Mouse (Mus musculus) forebrain, embryonic 11.5 days (tissue): ENCODE data around the gene Hoxd12. TPM values are rescaled to one million over a fixed set of nuclear protein-coding genes. Genes with fewer than 3 reads are reported as not detected.

Experiments used
- ATAC-seq: fragments of 200-750 bp; cut with Nextera tagmentation; replicated peaks from 2 replicates; pipeline ENCODE4 v1.8.0; 2017; ENCODE audit warnings: moderate TSS enrichment; ENCODE audit not compliant: low FRiP score
- DNase-seq: peaks from one replicate; pipeline ENCODE4 v3.0.0-alpha.2; 2017; ENCODE audit warnings: low spot score
- H3K27ac ChIP-seq: fragments of 300-500 bp; sonication (generic); 2 replicates; pipeline ENCODE4 v1.5.1; 2014; ENCODE audit warnings: low read depth, low read length
- H3K27me3 ChIP-seq: fragments of 300-500 bp; sonication (generic); 2 replicates; pipeline ENCODE4 v1.6.1; 2014; ENCODE audit warnings: mild to moderate bottlenecking, low read length, mixed read lengths; ENCODE audit not compliant: control insufficient read depth, insufficient read depth
- H3K36me3 ChIP-seq: fragments of 300-500 bp; sonication (generic); 2 replicates; pipeline ENCODE4 v1.6.1; 2014; ENCODE audit warnings: mild to moderate bottlenecking, low read length, moderate library complexity, mixed read lengths; ENCODE audit not compliant: control insufficient read depth, insufficient read depth
- H3K4me1 ChIP-seq: fragments of 300-500 bp; sonication (generic); replicated peaks from 2 replicates; pipeline ENCODE4 v1.6.1; 2014; ENCODE audit warnings: low read length, mixed read lengths; ENCODE audit not compliant: control insufficient read depth, insufficient read depth
- H3K4me2 ChIP-seq: fragments of 300-500 bp; sonication (generic); 2 replicates; pipeline ENCODE4 v1.6.1; 2014; ENCODE audit warnings: low read depth, mild to moderate bottlenecking, low read length, moderate library complexity, mixed read lengths; ENCODE audit not compliant: severe bottlenecking
- H3K4me3 ChIP-seq: fragments of 300-500 bp; sonication (generic); 2 replicates; pipeline ENCODE4 v1.5.1; 2014; ENCODE audit warnings: low read depth, low read length
- H3K9ac ChIP-seq: fragments of 300-500 bp; sonication (generic); 2 replicates; pipeline ENCODE4 v1.6.1; 2014; ENCODE audit warnings: low read length
- H3K9me3 ChIP-seq: fragments of 300-500 bp; sonication (generic); 2 replicates; pipeline ENCODE4 v1.6.1; 2016; ENCODE audit warnings: low read length, mixed read lengths; ENCODE audit not compliant: control insufficient read depth
- WGBS: fragments of 180-500 bp; shearing (Covaris S2); extraction: QIAGEN DNeasy Blood & Tissue Kit; methylation state at CpG from one replicate; pipeline ENCODE4 v1.1.7; 2014; 5-methylcytosine and 5-hydroxymethylcytosine counted together
- polyA plus RNA-seq: library from polyadenylated mRNA; unstranded; fragments of >200 nt; fragmentation: Nextera tagmentation; extraction: Ambion mirVana; gene quantifications from 2 replicates; pipeline ENCODE4 v1.2.1, GENCODE M21; 2014

The Hoxd12 gene
- polyA plus RNA-seq, 1 experiment from 2014 or later = not detected

DNA sequence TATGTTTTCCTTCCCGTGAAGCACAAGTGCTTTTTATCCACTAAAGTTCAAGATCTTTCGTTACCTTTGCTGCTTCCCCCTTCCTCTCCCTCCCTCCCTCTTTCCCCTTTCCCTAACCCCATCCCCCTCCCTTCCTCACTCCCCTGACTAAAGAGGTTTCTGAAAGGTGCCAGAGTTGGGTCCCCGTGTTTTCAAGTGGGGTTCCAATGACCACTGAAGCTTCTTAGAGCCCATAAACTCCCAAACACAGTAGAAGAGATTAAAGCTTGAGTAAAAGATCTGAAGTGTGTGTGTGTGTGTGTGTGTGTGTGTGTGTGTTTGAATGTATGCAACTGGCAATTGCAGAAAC, 5.6 kb upstream of the Hoxd12 start:
- ATAC-seq (no peak), DNase-seq (peak; percentile 31)
- H3K36me3 ChIP-seq = no peaks in the 10 kb centered on the region
- WGBS = 0% methylated on average over 3 of the region's 3 CpGs
- H3K4me1 ChIP-seq = peaks cover 9% of the 10 kb centered on the region; the same call in 1 of the 2 replicates
- H3K27ac ChIP-seq = no peak overlapping the region
- no peak overlapping the region for H3K9ac ChIP-seq
- peaks cover 95% of the 10 kb centered on the region for H3K27me3 ChIP-seq
- no peak overlapping the region for H3K4me2 ChIP-seq
- no peaks in the 10 kb centered on the region for H3K9me3 ChIP-seq
- no peak overlapping the region for H3K4me3 ChIP-seq

DNA sequence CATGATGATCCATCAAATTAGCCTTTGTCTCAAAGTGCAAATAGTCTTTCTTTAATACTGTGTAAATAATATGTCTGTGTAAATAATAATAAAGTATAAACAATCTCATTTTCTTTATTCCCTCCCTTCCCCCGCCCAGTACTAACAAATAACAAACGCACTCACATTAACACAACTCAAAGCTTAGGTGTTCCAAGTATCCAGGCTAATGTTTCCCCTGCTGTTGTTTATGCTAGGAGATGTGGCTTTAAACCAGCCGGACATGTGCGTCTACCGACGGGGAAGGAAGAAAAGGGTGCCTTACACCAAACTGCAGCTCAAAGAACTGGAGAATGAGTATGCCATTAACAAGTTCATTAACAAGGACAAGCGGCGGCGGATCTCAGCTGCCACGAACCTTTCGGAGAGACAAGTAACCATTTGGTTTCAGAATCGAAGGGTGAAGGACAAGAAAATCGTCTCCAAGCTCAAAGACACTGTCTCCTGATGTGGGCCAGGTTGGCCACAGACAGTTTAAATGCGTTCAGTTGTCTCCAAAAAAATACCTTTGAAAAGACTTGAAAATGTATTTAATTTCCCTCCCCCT, 5.1 kb upstream of the Hoxd12 start:
- Histone ChIP-seq H3K4me2 (no peak overlapping the region), H3K9me3 (no peaks in the 10 kb centered on the region), H3K27ac (no peak overlapping the region), H3K4me3 (no peak overlapping the region), H3K36me3 (no peaks in the 10 kb centered on the region), H3K9ac (no peak overlapping the region), H3K4me1 (peaks cover 9% of the 10 kb centered on the region; the same call in 1 of the 2 replicates), H3K27me3 (peaks cover 95% of the 10 kb centered on the region)
- 2% methylated on average over 14 of the region's 14 CpGs for WGBS
- DNase-seq (peak; percentile 50), ATAC-seq (no peak)

DNA sequence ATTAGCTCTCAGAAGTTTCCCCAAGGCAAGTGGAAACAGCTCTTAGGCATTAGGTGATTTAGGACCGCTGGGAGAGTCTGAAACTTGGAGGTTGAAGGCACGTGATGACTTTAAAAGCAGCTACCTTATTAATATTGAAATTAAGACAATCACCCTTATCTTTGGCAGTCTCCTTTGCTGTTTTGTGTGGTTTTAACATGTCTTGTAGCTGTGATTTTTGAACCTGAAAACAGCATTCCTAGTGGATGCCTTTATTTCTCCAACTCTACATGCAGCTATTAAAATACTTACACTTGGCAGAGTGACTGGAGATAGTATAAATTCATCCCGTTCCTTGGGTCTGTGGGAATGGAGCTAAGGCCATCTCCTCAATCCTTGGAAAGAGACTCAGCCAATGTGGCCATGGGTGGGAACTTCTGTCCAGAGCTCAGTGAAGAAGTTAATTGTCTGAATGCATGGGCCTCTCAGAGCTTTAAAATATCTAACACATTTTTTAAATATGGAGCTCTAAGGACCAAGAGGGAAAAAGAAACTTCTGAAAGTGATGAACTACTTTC, 4.1 kb upstream of the Hoxd12 start:
- WGBS = 2% methylated on average over 3 of the region's 3 CpGs
- H3K4me3 ChIP-seq = no peak overlapping the region
- ATAC-seq = no peak
- peaks cover 96% of the 10 kb centered on the region for H3K27me3 ChIP-seq
- peak; percentile 14 for DNase-seq
- H3K9me3 ChIP-seq = no peaks in the 10 kb centered on the region
- H3K4me2 ChIP-seq = no peak overlapping the region
- no peak overlapping the region for H3K27ac ChIP-seq
- no peaks in the 10 kb centered on the region for H3K36me3 ChIP-seq
- no peak overlapping the region for H3K9ac ChIP-seq
- H3K4me1 ChIP-seq = peaks cover 9% of the 10 kb centered on the region; the same call in 1 of the 2 replicates

DNA sequence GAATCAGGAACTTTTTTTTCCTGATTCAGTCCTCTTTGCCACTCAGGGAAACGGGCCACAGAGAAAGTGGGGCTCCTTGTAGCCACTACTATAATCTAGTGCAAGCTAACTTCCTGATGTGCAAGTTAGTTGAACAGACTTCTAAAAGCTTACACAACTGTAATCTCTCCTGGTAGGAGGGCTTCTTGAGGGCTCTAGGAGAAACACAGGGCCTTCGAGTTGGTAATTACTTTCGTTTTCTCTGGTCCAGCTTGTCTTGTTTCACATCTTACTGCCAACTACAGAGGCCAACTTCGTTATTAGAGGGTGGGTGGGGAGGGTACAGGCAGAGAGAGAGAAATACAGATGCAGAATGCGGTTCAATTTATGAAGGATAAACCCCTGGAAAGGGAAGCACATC, 3.0 kb upstream of the Hoxd12 start:
- WGBS = 5% methylated on average over 5 of the region's 5 CpGs
- peak; percentile 33 for DNase-seq
- no peak overlapping the region for H3K4me3 ChIP-seq

DNA sequence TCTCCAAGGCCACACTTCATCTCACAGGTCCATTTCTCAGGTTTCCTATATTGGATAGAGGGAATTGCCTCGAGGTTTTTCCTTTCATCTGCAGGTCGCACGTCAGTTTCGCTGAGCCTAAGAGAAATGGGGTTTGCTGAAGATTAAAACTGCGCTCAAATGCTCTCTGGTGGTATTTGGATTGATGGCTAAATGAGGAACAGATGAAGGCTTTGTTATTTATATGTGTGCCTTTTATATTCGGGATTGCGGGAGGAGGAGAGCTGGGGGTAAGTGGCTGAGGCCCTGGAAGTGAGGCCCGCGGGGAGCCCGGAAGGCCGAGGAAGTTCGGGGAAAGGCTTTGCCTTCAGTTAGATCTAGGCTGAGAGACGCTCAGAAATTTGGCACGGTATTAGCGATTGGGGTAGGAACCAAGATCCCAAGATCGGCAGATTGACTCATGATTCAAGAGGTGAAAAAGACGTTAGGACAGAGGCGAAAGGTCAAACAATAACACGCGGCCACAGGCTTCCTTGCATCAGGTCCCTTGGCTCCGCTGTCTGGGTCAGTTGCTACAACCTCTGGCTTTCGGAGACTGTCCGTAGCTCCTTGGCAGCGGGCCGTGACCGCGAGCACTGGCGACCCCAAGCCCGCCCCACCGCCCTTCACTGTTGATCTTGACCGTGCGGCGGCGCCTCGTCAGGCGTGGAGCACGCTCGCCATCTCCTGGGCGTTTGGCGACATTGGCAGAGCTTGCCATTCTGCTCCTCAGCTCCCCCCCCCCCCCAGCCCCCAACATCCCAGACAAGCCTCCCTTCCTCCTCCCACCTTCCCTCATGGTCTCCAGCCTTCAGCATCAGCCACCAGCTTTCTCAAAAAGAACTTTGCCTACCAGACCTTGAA, 2.1 kb upstream of the Hoxd12 start:
- under 1% methylated on average over 40 of the region's 40 CpGs for WGBS
- H3K4me2 ChIP-seq = peak overlapping the region; percentile 35
- no peak overlapping the region for H3K27ac ChIP-seq
- H3K27me3 ChIP-seq = peaks cover 98% of the 10 kb centered on the region
- no peaks in the 10 kb centered on the region for H3K36me3 ChIP-seq
- peaks cover 9% of the 10 kb centered on the region; the same call in 1 of the 2 replicates for H3K4me1 ChIP-seq
- peak; percentile 87 for DNase-seq
- H3K9ac ChIP-seq = no peak overlapping the region
- H3K9me3 ChIP-seq = no peaks in the 10 kb centered on the region
- ATAC-seq = peak; percentile 47; the same call in 1 of the 2 replicates
- H3K4me3 ChIP-seq = peak overlapping the region; percentile 7; the same call in 1 of the 2 replicates

More for the DNA sequence above, 3.0 kb upstream of the Hoxd12 start:
- no peak for ATAC-seq
- no peaks in the 10 kb centered on the region for H3K36me3 ChIP-seq
- no peaks in the 10 kb centered on the region for H3K9me3 ChIP-seq
- H3K27ac ChIP-seq = no peak overlapping the region
- H3K4me2 ChIP-seq = no peak overlapping the region
- peaks cover 98% of the 10 kb centered on the region for H3K27me3 ChIP-seq
- no peak overlapping the region for H3K9ac ChIP-seq
- H3K4me1 ChIP-seq = peaks cover 9% of the 10 kb centered on the region; the same call in 1 of the 2 replicates

DNA sequence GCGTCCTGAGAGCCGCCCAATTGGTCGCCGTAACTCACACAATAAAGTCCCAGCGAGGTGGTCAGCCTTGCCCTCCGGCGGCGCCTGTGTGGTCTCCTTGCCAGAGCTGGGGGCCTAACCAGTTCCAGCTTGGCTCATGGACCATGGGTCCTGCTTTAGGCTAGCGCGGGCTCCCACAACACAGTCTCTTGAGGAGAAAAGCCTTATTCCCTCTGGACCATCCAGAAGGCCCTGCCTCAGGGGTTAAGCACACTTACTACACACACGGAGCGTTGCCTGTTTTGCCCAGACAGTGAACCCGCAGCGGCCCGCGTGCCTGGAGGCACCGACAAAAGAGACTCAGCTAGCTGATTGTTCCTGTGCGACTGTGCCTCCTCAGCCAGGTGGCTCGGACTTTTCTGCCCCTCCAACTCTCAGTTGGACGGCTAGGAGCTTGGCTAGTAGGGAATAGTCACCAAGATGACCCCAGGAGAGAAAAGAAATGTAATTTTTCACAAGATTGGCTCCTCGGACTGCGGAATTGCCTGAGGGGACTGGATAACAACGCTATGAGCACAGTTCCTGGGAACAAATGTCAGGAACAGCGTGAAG, 883 bp upstream of the Hoxd12 start:
- Histone ChIP-seq H3K9ac (no peak overlapping the region), H3K27ac (no peak overlapping the region), H3K9me3 (no peaks in the 10 kb centered on the region), H3K4me1 (peaks cover 4% of the 10 kb centered on the region; the same call in 1 of the 2 replicates), H3K4me2 (no peak overlapping the region), H3K36me3 (no peaks in the 10 kb centered on the region), H3K27me3 (peaks cover 98% of the 10 kb centered on the region), H3K4me3 (no peak overlapping the region)
- WGBS = under 1% methylated on average over 24 of the region's 24 CpGs
- DNase-seq (peak; percentile 63), ATAC-seq (no peak)

DNA sequence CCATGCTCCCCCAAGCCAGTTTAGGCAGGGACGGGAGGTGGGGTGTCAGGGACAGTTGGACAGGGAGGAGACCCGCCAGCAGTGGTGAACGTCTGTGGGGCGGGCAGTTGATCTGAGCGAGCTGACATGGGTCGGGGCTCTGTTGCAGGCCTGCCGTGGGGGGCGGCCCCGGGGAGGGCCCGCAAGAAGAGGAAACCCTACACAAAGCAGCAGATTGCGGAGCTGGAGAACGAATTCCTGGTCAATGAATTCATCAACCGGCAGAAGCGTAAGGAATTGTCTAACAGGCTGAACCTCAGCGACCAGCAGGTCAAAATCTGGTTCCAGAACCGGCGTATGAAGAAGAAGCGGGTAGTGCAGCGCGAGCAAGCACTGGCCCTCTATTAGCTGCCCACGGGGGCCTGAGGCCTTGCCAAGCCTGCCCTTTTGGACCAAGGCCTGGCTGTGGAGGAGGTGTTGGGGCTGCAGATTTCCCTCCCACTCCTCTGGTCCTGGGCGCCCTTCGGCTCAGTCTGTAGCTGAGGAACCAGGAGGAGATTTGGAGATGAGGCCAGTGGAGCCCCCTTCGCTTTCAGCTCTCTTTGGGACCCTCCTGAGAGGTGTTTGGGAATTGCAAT, 961 bp downstream of the Hoxd12 start:
- 4% methylated on average over 23 of the region's 24 CpGs for WGBS
- ATAC-seq (no peak), DNase-seq (peak; percentile 55)
- Histone ChIP-seq H3K27me3 (peaks cover 100% of the 10 kb centered on the region), H3K36me3 (no peaks in the 10 kb centered on the region), H3K4me1 (peaks cover 4% of the 10 kb centered on the region; the same call in 1 of the 2 replicates), H3K9me3 (no peaks in the 10 kb centered on the region), H3K4me2 (no peak overlapping the region), H3K9ac (no peak overlapping the region), H3K4me3 (no peak overlapping the region), H3K27ac (no peak overlapping the region)

DNA sequence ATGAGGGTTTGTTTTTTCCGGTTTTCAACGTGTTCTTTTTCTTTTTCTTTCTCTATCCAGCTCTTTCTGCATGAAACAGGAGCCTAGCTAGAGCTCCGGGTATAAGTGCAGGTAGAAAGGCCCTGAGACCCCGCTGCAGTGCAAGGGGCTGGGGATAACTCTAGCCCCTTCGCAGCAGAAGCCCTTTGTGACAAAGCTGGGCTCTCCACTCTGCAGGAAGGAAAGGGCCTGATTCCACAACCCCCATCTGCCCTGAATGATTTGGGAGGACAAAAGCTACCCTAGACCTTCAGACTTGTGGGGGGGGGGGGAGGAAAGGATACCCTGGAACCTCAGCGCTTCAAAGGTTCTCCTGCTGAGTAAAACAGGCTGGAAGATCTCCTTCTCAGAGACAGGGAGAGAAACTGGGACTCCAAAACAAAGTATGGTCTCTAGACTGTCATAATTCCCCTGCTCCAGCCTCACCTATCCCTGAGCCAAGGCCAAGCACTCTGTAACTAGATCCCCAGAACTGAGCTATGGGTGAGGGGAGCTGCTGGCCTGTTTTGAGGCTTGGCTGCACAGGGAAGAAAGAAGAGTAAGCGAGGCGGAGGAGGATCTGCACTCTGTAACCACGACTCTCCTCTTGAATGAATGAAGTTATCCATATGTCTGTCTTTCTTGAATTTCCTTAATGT, 1.7 kb downstream of the Hoxd12 start:
- Histone ChIP-seq H3K4me3 (no peak overlapping the region), H3K4me2 (no peak overlapping the region), H3K36me3 (no peaks in the 10 kb centered on the region), H3K9ac (no peak overlapping the region), H3K4me1 (peaks cover 4% of the 10 kb centered on the region; the same call in 1 of the 2 replicates), H3K27ac (no peak overlapping the region), H3K27me3 (peaks cover 100% of the 10 kb centered on the region), H3K9me3 (no peaks in the 10 kb centered on the region)
- DNase-seq (peak; percentile 50), ATAC-seq (no peak)
- whole genome bisulfite sequencing = under 1% methylated on average over 9 of the region's 9 CpGs
